Mouse (Mus musculus): ENCODE data around the gene Yipf1.

Yipf1 gene

GRCm38 (mm10) chr4:107378954-107379353, 64.8 kb downstream of the Yipf1 start:
- DNase-seq: no peak

- DNase-seq: no peak
Observed at GRCm38 (mm10) chr4:107380871-107381270, 66.7 kb downstream of the Yipf1 start.

- DNase-seq: no peak
Observed at GRCm38 (mm10) chr4:107387038-107387437, 72.9 kb downstream of the Yipf1 start.

GRCm38 (mm10) chr4:107387465-107387864, 73.3 kb downstream of the Yipf1 start:
- no peak for DNase-seq

GRCm38 (mm10) chr4:107388291-107388690, 74.1 kb downstream of the Yipf1 start:
- no peak for DNase-seq

GRCm38 (mm10) chr4:107389345-107389744, 75.2 kb downstream of the Yipf1 start:
- no peak for DNase-seq

GRCm38 (mm10) chr4:107393771-107394170, 79.6 kb downstream of the Yipf1 start:
- no peak for DNase-seq

Measured in cerebellum, adult 11 months (tissue).